Mouse (Mus musculus) liver, embryonic 14.5 days (tissue): ENCODE measurements at regions not wholly inside any gene's neighbourhood (a gene's known extent, or its start where the extent isn't known, plus 50 kb on each side); places are given as distances from the start of the nearest gene placed in this dataset.

ENCODE experiments used
- ATAC-seq: fragments of 200-750 bp; cut with Nextera tagmentation; 2 replicates; pipeline ENCODE4 v1.8.0; 2017; ENCODE audit warnings: moderate number of reproducible peaks, mild to moderate bottlenecking, moderate library complexity; ENCODE audit not compliant: insufficient read depth
- DNase-seq, 3 experiments: peaks; one replicate each; pipeline ENCODE4 v3.0.0-alpha.2; 2012 to 2013; ENCODE audit warnings: low read depth in 3 of 3, low spot score in 3 of 3
- H3K27ac ChIP-seq: fragments of 300-500 bp; sonication (generic); 2 replicates; pipeline ENCODE4 v1.5.1; 2014; ENCODE audit warnings: moderate library complexity, mild to moderate bottlenecking, control low read depth, inconsistent platforms
- H3K27me3 ChIP-seq: fragments of 300-500 bp; sonication (generic); 2 replicates; pipeline ENCODE4 v1.6.1; 2014; ENCODE audit warnings: mild to moderate bottlenecking, low read length, moderate library complexity; ENCODE audit not compliant: control insufficient read depth, insufficient read depth
- H3K36me3 ChIP-seq: fragments of 300-500 bp; sonication (generic); replicated peaks from 2 replicates; pipeline ENCODE4 v1.6.1; 2014; ENCODE audit warnings: low read depth; ENCODE audit not compliant: control insufficient read depth, insufficient read depth
- H3K4me1 ChIP-seq, 2 experiments: fragments of 200-500 bp in 1 of 2; fragments of 300-500 bp in 1 of 2; sonication (generic) in 1 of 2; replicated peaks; 2 replicates each; pipeline ENCODE4 v1.6.1; 2012 to 2014; ENCODE audit warnings: antibody characterized with exemption in 1 of 2, inconsistent platforms in 1 of 2, low read length in 1 of 2; ENCODE audit not compliant: control insufficient read depth in 2 of 2, insufficient read depth in 2 of 2
- H3K4me2 ChIP-seq: fragments of 300-500 bp; sonication (generic); 2 replicates; pipeline ENCODE4 v1.6.1; 2014; ENCODE audit warnings: low read depth, mild to moderate bottlenecking, control low read depth, moderate library complexity
- H3K4me3 ChIP-seq, 2 experiments: fragments of 200-500 bp in 1 of 2; fragments of 300-500 bp in 1 of 2; sonication (generic) in 1 of 2; 2 replicates each; pipeline ENCODE4 v1.5.1; 2012 to 2014; ENCODE audit warnings: low read depth in 2 of 2, low read length in 2 of 2, mild to moderate bottlenecking in 2 of 2, control low read depth in 1 of 2, inconsistent platforms in 1 of 2, moderate library complexity in 1 of 2; ENCODE audit not compliant: insufficient read depth in 1 of 2
- H3K9ac ChIP-seq: fragments of 300-500 bp; sonication (generic); replicated peaks from 2 replicates; pipeline ENCODE4 v1.6.1; 2014; ENCODE audit warnings: mild to moderate bottlenecking, control low read depth, moderate library complexity
- H3K9me3 ChIP-seq: fragments of 300-500 bp; sonication (generic); 2 replicates; pipeline ENCODE4 v1.6.1; 2016; ENCODE audit warnings: low read length, mixed read lengths; ENCODE audit not compliant: control insufficient read depth
- CTCF ChIP-seq: IDR thresholded peaks from 2 replicates; pipeline ENCODE4 v1.5.1; 2016; ENCODE audit warnings: antibody characterized with exemption, low read depth, control low read depth
- EP300 ChIP-seq: IDR thresholded peaks from 2 replicates; pipeline ENCODE4 v1.6.1; 2016; ENCODE audit warnings: antibody characterized with exemption, low read depth
- WGBS: fragments of 180-500 bp; shearing (Covaris S2); extraction: QIAGEN DNeasy Blood & Tissue Kit; methylation state at CpG from one replicate; pipeline ENCODE4 v1.1.7; 2014; ENCODE audit not compliant: insufficient replicate concordance; 5-methylcytosine and 5-hydroxymethylcytosine counted together

- Histone ChIP-seq H3K4me3 (no peak overlapping the region), H3K9ac (no peak overlapping the region), H3K27ac (no peak overlapping the region), H3K4me1 (no peaks in the 10 kb centered on the region), H3K36me3 (no peaks in the 10 kb centered on the region), H3K4me2 (no peak overlapping the region), H3K9me3 (no peaks in the 10 kb centered on the region), H3K27me3 (no peaks in the 10 kb centered on the region)
- ATAC-seq, result no peak
- DNase-seq, result no peak
- TF ChIP-seq EP300 (no peak), CTCF (no peak)
Observed at GRCm38 (mm10) chr12:28174078-28174477, 378.1 kb downstream of the Dcdc2c start.

- Histone ChIP-seq H3K4me1 (no peaks in the 10 kb centered on the region), H3K9me3 (no peaks in the 10 kb centered on the region), H3K27ac (no peak overlapping the region), H3K4me2 (no peak overlapping the region), H3K36me3 (no peaks in the 10 kb centered on the region), H3K4me3 (no peak overlapping the region), H3K9ac (no peak overlapping the region), H3K27me3 (no peaks in the 10 kb centered on the region)
- no peak for TF ChIP-seq CTCF
- no peak for TF ChIP-seq EP300
- ATAC-seq (no peak), DNase-seq (no peak)
- WGBS, result 64% methylated on average over 1 of the region's 1 CpGs
Observed at GRCm38 (mm10) chr12:28158786-28159185, 393.4 kb downstream of the Dcdc2c start.

- Histone ChIP-seq H3K4me3 (no peak overlapping the region), H3K9ac (no peak overlapping the region), H3K9me3 (no peaks in the 10 kb centered on the region), H3K4me2 (no peak overlapping the region), H3K4me1 (no peaks in the 10 kb centered on the region), H3K27me3 (no peaks in the 10 kb centered on the region), H3K36me3 (no peaks in the 10 kb centered on the region), H3K27ac (no peak overlapping the region)
- ATAC-seq (no peak), DNase-seq (no peak)
- TF ChIP-seq CTCF (no peak), EP300 (no peak)
- WGBS, result 57% methylated on average over 4 of the region's 4 CpGs
Observed at GRCm38 (mm10) chr12:28150759-28151158, 401.4 kb downstream of the Dcdc2c start.

DNA sequence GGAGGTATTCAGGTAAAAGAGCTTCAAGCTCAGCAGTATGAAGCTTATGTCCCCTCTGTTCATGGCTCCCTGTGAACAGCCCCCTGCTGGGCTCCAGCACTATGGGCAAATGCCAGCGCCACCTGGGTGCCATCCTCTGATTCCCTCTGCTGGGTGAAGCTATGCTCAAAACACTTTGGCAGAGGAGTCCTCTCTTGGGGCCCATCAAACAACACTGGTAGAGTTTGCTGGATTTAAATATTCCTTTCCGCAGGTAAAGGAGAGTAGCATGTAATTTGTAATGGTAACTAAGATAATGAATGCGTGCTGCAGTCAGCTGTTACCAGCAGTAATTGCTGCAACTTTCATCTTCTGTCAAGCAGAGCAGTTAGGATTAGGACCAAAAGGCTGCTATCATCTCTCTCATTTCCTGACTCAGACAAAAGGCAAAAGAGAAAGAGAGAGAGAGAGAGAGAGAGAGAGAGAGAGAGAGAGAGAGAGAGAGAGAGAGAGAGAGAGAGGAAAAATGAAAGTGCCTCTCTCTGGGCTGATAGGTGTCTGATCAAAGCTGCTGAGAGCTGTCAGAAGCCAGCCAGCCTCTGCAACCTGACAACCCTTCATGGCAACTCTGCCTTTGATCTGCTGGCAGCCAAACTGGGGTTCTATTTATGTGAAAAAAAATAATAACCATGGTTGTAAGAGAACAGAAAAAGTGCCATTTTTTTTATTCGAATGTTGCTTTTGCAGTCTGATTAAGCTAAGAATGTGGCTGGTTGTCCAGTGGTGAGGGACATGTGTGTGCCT, 416.2 kb downstream of the Dcdc2c start:
- Histone ChIP-seq H3K36me3 (no peaks in the 10 kb centered on the region), H3K27me3 (no peaks in the 10 kb centered on the region), H3K9ac (no peak overlapping the region), H3K4me1 (no peaks in the 10 kb centered on the region), H3K27ac (no peak overlapping the region), H3K4me2 (no peak overlapping the region), H3K9me3 (no peaks in the 10 kb centered on the region), H3K4me3 (no peak overlapping the region)
- no peak for TF ChIP-seq CTCF
- no peak for TF ChIP-seq EP300
- DNase-seq (no peak), ATAC-seq (no peak)
- 46% methylated on average over 4 of the region's 4 CpGs for WGBS

DNA sequence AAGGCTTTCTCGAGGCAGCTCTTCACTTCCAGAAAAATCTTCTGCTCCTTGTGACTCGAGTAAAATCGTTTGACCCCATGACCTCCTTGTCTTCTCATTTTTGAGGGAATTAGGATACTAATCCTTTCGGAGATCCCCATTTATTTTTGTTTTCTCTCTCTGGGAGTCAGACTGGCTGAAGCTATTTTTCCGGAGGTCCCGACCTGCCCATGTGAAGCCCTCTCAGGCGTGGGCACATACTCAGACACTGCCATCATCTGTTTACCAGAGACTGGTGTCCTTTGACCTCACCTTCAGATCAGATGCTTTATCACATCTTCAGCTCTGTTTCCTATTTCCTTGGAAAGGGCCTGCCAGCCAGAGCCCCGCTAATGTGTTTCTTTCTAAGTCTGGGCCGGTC, 429.4 kb downstream of the Dcdc2c start:
- Histone ChIP-seq H3K4me2 (no peak overlapping the region), H3K27me3 (no peaks in the 10 kb centered on the region), H3K4me1 (0 out of 4 replicates have a peak, but pooled peaks cover 0 to 3% of the 10 kb centered on the region in 2 experiments), H3K4me3 (no peak overlapping the region), H3K9me3 (no peaks in the 10 kb centered on the region), H3K9ac (no peak overlapping the region), H3K27ac (no peak overlapping the region), H3K36me3 (no peaks in the 10 kb centered on the region)
- ATAC-seq (no peak), DNase-seq (no peak)
- WGBS, result 24% methylated on average over 9 of the region's 9 CpGs
- no peak for TF ChIP-seq CTCF
- TF ChIP-seq EP300, result no peak
